Mouse (Mus musculus): ENCODE results near the gene Mettl15. TPM values are rescaled to one million over a fixed set of nuclear protein-coding genes. Genes with fewer than 3 reads are reported as not detected.

Gene Mettl15
- total and polyA plus RNA-seq, 3 experiments, result 3.1 to 5.3 TPM; not detected in 1

GRCm38 (mm10) chr2:109278036-109278435 is 2.5 kb downstream of the Mettl15 start:
- peak overlapping the region; percentile 57 for H3K27ac ChIP-seq (ENCODE audit: control insufficient read depth, low read depth, low read length)
- peak overlapping the region; percentile 83 to 90 for H3K4me3 ChIP-seq (ENCODE audit: control insufficient read depth in 1 of 2, insufficient read depth in 1 of 2, low read depth in 2 of 2, low read length in 2 of 2)
- no peaks in the 10 kb centered on the region for H3K27me3 ChIP-seq (ENCODE audit: control insufficient read depth in 1 of 2, insufficient read depth in 2 of 2, low read length in 2 of 2)
- no peaks in the 10 kb centered on the region for H3K9me3 ChIP-seq (replicated peaks; ENCODE audit: insufficient read depth, low read length)
- peaks cover 0 to 14% of the 10 kb centered on the region in 2 experiments; a peak in 2 of 4 replicates for H3K36me3 ChIP-seq (ENCODE audit: control insufficient read depth in 1 of 2, insufficient read depth in 2 of 2, low read length in 2 of 2)
- peak overlapping the region; percentile 89 for H3K9ac ChIP-seq (ENCODE audit: control insufficient read depth, low read depth, low read length, poor library complexity, severe bottlenecking)
- DNase-seq (ENCODE audit: low read depth, low spot score), result peak; percentile 90
- peaks cover 14% of the 10 kb centered on the region for H3K79me2 ChIP-seq (ENCODE audit: control insufficient read depth, insufficient read depth, low read length, poor library complexity)
- TF ChIP-seq NELFE (IDR thresholded peaks at IDR 0.05; ENCODE audit: low read depth, low read length), result peak; percentile 66
- TF ChIP-seq TCF12 (IDR thresholded peaks at IDR 0.05; ENCODE audit: low read depth, low read length), result peak; percentile 66
- no peak; the same call in 1 of the 2 replicates for TF ChIP-seq JUND (IDR thresholded peaks at IDR 0.05; ENCODE audit: low read depth, low read length)
- TF ChIP-seq MAX (IDR thresholded peaks at IDR 0.05; ENCODE audit: low read length), result 0 out of 2 replicates have a peak, but pooled peaks have one; percentile 30
- peak; percentile 79 for TF ChIP-seq MXI1 (IDR thresholded peaks at IDR 0.05; ENCODE audit: low read depth, low read length)
- no peak for TF ChIP-seq RAD21 (IDR thresholded peaks at IDR 0.05; ENCODE audit: low read depth, low read length)
- TF ChIP-seq TAL1 (IDR thresholded peaks at IDR 0.05; ENCODE audit: low read length), result no peak
- TF ChIP-seq KAT2A (conservative IDR thresholded peaks at IDR 0.05; ENCODE audit: low read depth, low read length), result peak; percentile 57; the same call in 1 of the 2 replicates
- TF ChIP-seq EP300 (IDR thresholded peaks at IDR 0.05; ENCODE audit: low read depth in 1 of 2, low read length in 2 of 2), result peak in 1 of 2 experiments; percentile 7; a peak in 1 of 4 replicates
- TF ChIP-seq POLR2A (IDR thresholded peaks at IDR 0.05; ENCODE audit: control insufficient read depth in 1 of 2, insufficient read depth in 1 of 2, low read depth in 1 of 2, low read length in 2 of 2, poor library complexity in 1 of 2), result peak; percentile 73; a peak in 2 of 4 replicates
- TF ChIP-seq E2F4 (IDR thresholded peaks at IDR 0.05; ENCODE audit: borderline replicate concordance, low read depth, low read length), result peak; percentile 36; the same call in 1 of the 2 replicates
- TF ChIP-seq RCOR1 (IDR thresholded peaks at IDR 0.05; ENCODE audit: low read depth, low read length), result no peak
- TF ChIP-seq ELF1 (IDR thresholded peaks at IDR 0.05; ENCODE audit: low read depth, low read length), result 0 out of 2 replicates have a peak, but pooled peaks have one; percentile 40
- no peak for TF ChIP-seq ZMIZ1 (IDR thresholded peaks at IDR 0.05; ENCODE audit: low read depth, low read length)
- no peak for TF ChIP-seq MAFK (IDR thresholded peaks at IDR 0.05; ENCODE audit: borderline replicate concordance, low read depth, low read length)
- TF ChIP-seq POLR2AphosphoS2 (IDR thresholded peaks at IDR 0.05; ENCODE audit: low read length), result peak; percentile 54; the same call in 1 of the 2 replicates
- TF ChIP-seq MAZ (IDR thresholded peaks at IDR 0.05; ENCODE audit: low read depth, low read length), result peak; percentile 75; the same call in 1 of the 2 replicates
- peak; percentile 91 for TF ChIP-seq TBP (IDR thresholded peaks at IDR 0.05; ENCODE audit: low read depth, low read length)
- TF ChIP-seq MYC (IDR thresholded peaks at IDR 0.05; ENCODE audit: low read depth, low read length), result 0 out of 2 replicates have a peak, but pooled peaks have one; percentile 14
- peak; percentile 91 for TF ChIP-seq HCFC1 (IDR thresholded peaks at IDR 0.05; ENCODE audit: low read depth, low read length)
- peak; percentile 81 for TF ChIP-seq SIN3A (IDR thresholded peaks at IDR 0.05; ENCODE audit: low read length)
- no peak for TF ChIP-seq MEF2A (IDR thresholded peaks at IDR 0.05; ENCODE audit: extremely low read depth, insufficient replicate concordance, low read depth, low read length, poor library complexity, severe bottlenecking)
- H3K4me1 ChIP-seq (ENCODE audit: control insufficient read depth in 1 of 2, insufficient read depth in 2 of 2, low read length in 2 of 2), result peaks cover 3% of the 10 kb centered on the region in 2 experiments; a peak in 3 of 4 replicates
